Mouse (Mus musculus) liver, embryonic 15.5 days (tissue): ENCODE data around the gene Pde5a. TPM values are rescaled to one million over a fixed set of nuclear protein-coding genes. Genes with fewer than 3 reads are reported as not detected.
A peak's percentile ranks its signal among the peaks of the same experiment; 100 is the strongest.

Source experiments
- ATAC-seq: fragments of 200-750 bp; cut with Nextera tagmentation; 2 replicates; pipeline ENCODE4 v1.8.0; 2017; ENCODE audit warnings: moderate number of reproducible peaks, mild to moderate bottlenecking, moderate library complexity; ENCODE audit not compliant: insufficient read depth
- H3K27ac ChIP-seq: fragments of 300-500 bp; sonication (generic); replicated peaks from 2 replicates; pipeline ENCODE4 v1.5.1; 2015; ENCODE audit warnings: mild to moderate bottlenecking, inconsistent platforms
- H3K27me3 ChIP-seq: fragments of 300-500 bp; sonication (generic); 2 replicates; pipeline ENCODE4 v1.6.1; 2015; ENCODE audit warnings: mild to moderate bottlenecking, inconsistent platforms
- H3K36me3 ChIP-seq: fragments of 300-500 bp; sonication (generic); replicated peaks from 2 replicates; pipeline ENCODE4 v1.6.1; 2015; ENCODE audit warnings: moderate library complexity, mild to moderate bottlenecking, inconsistent platforms
- H3K4me1 ChIP-seq: fragments of 300-500 bp; sonication (generic); replicated peaks from 2 replicates; pipeline ENCODE4 v1.6.1; 2015; ENCODE audit warnings: inconsistent platforms
- H3K4me2 ChIP-seq: fragments of 300-500 bp; sonication (generic); 2 replicates; pipeline ENCODE4 v1.6.1; 2015; ENCODE audit warnings: moderate library complexity, mild to moderate bottlenecking, inconsistent platforms
- H3K4me3 ChIP-seq: fragments of 300-500 bp; sonication (generic); replicated peaks from 2 replicates; pipeline ENCODE4 v1.5.1; 2015; ENCODE audit warnings: mild to moderate bottlenecking, inconsistent platforms
- H3K9ac ChIP-seq: fragments of 300-500 bp; sonication (generic); 2 replicates; pipeline ENCODE4 v1.6.1; 2015; ENCODE audit warnings: moderate library complexity, mild to moderate bottlenecking, inconsistent platforms
- H3K9me3 ChIP-seq: fragments of 300-500 bp; sonication (generic); replicated peaks from 2 replicates; pipeline ENCODE4 v1.6.1; 2016; ENCODE audit warnings: inconsistent platforms
- WGBS: fragments of 180-500 bp; shearing (Covaris S2); methylation state at CpG from one replicate; pipeline ENCODE4 v1.1.7; 2015; ENCODE audit warnings: mixed read lengths; ENCODE audit not compliant: insufficient replicate concordance; 5-methylcytosine and 5-hydroxymethylcytosine counted together
- polyA plus RNA-seq: library from polyadenylated mRNA; unstranded; fragments of >200 nt; fragmentation: Nextera tagmentation; extraction: Ambion mirVana; gene quantifications from 2 replicates; pipeline ENCODE4 v1.2.1, GENCODE M21; 2015

The Pde5a gene
- polyA plus RNA-seq, 1 experiment from 2014 or later = 0.99 TPM

DNA sequence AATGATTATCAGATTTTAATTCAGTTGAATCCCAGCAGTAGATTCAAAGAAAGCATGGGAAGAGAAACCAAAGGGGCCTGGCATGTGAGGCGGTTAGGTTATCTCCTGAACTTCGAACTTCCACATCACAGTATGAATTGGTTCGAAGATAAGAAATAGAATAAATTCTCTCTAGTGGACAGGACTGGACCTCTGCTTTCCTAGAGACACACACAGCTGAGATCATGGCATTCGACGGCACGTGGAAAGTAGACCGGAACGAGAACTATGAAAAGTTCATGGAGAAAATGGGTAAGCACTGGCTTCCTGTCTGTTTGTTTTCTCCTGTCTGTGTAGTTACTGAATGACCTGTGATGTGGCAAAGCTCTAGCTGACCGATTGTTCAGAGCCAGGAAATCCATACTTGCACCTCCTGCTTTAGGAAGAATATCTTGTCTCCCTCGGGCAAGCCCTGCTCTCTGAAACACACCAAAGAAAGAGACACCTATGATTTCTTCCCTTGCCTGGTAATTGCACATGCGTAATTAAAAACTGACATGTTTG, 166.5 kb downstream of the Pde5a start:
- no peaks in the 10 kb centered on the region for H3K36me3 ChIP-seq
- H3K4me3 ChIP-seq = no peak overlapping the region
- H3K4me1 ChIP-seq = no peaks in the 10 kb centered on the region
- no peak overlapping the region for H3K27ac ChIP-seq
- H3K9ac ChIP-seq = no peak overlapping the region
- no peak overlapping the region for H3K4me2 ChIP-seq
- ATAC-seq = 0 out of 2 replicates have a peak, but pooled peaks have one; percentile 31
- WGBS = 49% methylated on average over 11 of the region's 11 CpGs
- H3K27me3 ChIP-seq = no peaks in the 10 kb centered on the region
- no peaks in the 10 kb centered on the region for H3K9me3 ChIP-seq

DNA sequence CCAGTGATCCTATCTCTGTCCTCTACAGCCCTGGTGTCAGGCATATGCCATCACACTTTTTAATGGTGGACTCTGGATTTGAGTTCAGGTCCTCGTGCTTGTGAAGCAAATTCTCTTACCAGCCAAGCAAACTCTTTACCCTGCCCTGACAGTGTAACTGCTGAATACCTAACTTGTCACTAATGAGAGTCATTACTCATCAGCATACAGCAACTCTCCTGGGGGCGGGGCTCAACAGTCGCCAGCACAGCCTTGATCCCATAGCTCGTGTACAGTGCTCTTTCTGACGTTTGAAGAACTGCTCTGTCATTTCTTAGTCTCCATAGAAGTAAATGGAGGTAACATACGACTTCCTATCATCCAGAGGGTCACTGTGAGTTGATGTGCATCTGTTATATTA, 169.5 kb downstream of the Pde5a start:
- no peak for ATAC-seq
- no peak overlapping the region for H3K4me3 ChIP-seq
- no peaks in the 10 kb centered on the region for H3K9me3 ChIP-seq
- H3K36me3 ChIP-seq = no peaks in the 10 kb centered on the region
- no peak overlapping the region for H3K4me2 ChIP-seq
- no peaks in the 10 kb centered on the region for H3K4me1 ChIP-seq
- no peak overlapping the region for H3K27ac ChIP-seq
- no peaks in the 10 kb centered on the region for H3K27me3 ChIP-seq
- H3K9ac ChIP-seq = no peak overlapping the region
- 52% methylated on average over 6 of the region's 6 CpGs for WGBS

- Histone ChIP-seq H3K27me3 (no peaks in the 10 kb centered on the region), H3K27ac (no peak overlapping the region), H3K4me1 (no peaks in the 10 kb centered on the region), H3K4me2 (no peak overlapping the region), H3K36me3 (no peaks in the 10 kb centered on the region), H3K4me3 (no peak overlapping the region), H3K9me3 (no peaks in the 10 kb centered on the region), H3K9ac (no peak overlapping the region)
- no peak; the same call in 1 of the 2 replicates for ATAC-seq
- WGBS = 30% methylated on average over 12 of the region's 12 CpGs
Measured at GRCm38 (mm10) chr3:122903746-122904433, 175.1 kb downstream of the Pde5a start.

GRCm38 (mm10) chr3:122907841-122908240, 179.1 kb downstream of the Pde5a start:
- Histone ChIP-seq H3K9me3 (no peaks in the 10 kb centered on the region), H3K9ac (no peak overlapping the region)

More at GRCm38 (mm10) chr3:122907841-122908240, 179.1 kb downstream of the Pde5a start:
- Histone ChIP-seq H3K4me2 (no peak overlapping the region), H3K27ac (no peak overlapping the region), H3K4me3 (no peak overlapping the region), H3K27me3 (no peaks in the 10 kb centered on the region), H3K36me3 (no peaks in the 10 kb centered on the region), H3K4me1 (no peaks in the 10 kb centered on the region)
- no peak for ATAC-seq
- WGBS = 48% methylated on average over 2 of the region's 2 CpGs

Other genes starting within 250 kb of the Pde5a start
- gene Fnbp1l, start 109.2 kb upstream of the Pde5a start, polyA plus RNA-seq = 3.5 and 4.3 TPM in 2 replicates
- 7.0 and 8.6 TPM in 2 replicates for gene Fabp2, start 166.1 kb downstream of the Pde5a start, polyA plus RNA-seq
- gene Gm10959, start 190.4 kb downstream of the Pde5a start, polyA plus RNA-seq = not detected in 2 replicates
- 74.4 and 88.2 TPM in 2 replicates for gene 1810037I17Rik, start 195.3 kb downstream of the Pde5a start, polyA plus RNA-seq